Mouse (Mus musculus): ENCODE results near the gene Slc12a3. TPM values are rescaled to one million over a fixed set of nuclear protein-coding genes. Genes with fewer than 3 reads are reported as not detected.
A peak's percentile ranks its signal among the peaks of the same experiment; 100 is the strongest.

Slc12a3 gene
- total RNA-seq (2021), result not detected
- long read RNA-seq, experiment 1, result 0 reads
- long read RNA-seq, experiment 2, result 0 reads

DNA sequence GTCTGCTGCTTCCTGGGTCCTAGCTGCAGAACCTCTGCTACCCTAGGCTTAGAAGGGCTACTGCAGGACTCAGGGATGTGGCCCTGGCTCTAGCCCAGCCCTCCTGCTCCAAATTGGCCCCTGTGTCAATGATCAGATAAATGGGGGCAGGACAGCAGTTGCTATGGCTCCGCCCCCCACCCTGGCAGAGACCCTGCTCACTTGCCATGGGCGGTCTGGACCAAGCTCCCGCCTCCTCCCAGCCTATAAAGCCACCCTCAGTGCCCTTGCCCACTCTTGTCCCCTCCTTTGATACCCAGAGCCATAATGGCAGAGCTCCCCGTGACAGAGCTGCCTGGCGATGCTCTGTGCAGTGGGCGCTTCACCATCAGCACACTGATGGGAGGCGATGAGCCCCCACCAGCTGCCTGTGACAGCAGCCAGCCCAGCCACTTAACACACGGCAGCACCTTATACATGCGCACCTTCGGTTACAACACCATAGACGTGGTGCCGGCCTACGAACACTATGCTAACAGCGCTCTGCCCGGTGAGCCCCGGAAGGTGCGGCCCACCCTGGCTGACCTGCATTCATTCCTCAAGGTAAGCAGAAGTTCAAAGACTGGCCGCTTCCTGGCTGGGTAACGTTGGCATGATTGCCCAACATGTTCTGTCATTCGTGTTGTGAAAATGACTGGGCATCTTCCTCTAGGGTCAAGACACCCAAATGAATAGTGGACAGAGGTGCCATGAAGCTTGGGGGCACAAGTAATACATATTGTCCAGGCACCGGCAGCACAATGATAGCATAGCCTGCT lies at the start of gene Slc12a3:
Slc12a3 (plus strand) TSS at position 270 of the 797 bp plus-strand sequence.
- no peak for DNase-seq

DNA sequence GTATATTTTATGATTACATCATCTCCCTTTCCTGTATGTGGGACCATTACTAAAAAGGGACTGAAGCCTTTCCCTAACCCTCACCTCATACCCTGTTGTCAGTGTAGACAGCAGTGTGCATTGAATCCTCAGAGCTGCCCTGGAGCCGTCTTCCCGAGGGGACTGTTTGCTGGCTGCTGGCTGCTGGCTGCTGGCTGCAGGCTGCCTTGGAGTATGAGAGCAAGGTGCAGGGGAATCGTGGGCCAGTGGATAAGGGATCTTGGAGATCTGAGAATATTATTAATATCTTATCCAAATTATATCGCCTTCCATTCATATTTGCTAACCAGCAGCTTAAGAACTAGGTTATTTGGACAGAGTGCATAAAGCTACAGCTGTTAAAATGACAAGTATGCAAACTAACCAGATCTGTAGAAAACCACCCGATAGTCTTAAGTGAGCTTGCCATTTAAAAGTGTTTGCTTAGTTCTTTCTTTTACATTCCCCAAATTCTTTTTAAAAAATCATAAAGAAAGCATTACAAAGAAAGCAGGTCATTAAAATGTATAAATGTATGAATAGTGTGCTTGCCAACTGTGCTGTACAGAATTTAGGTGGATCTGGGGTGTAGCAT lies 48.9 kb upstream of the Slc12a3 start:
- DNase-seq, result no peak

DNA sequence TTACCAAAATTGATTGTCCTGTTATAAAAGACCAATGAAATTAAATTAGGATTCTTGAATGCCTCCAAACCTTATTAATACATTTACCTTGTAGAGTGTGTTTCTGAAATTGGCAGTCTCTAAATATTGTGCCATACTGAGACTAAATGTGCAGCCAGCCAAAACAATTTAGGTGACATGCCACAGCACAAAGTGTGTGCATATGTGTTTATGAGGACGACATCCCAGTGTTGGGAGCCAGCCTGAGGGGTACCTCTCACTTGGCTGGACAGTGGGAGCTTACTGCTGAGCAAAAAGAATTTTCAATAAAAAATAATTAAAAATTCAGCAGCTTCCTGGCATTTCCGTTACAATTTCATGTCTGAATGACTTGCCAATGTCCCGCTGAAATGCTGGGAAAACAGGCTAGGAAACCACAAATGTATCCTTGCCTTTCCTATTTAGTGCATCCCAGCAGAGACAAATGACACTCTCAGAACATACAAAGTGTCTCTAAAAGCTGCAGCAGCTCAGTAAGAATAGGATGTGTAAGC lies 46.5 kb upstream of the Slc12a3 start:
- DNase-seq, result no peak

DNA sequence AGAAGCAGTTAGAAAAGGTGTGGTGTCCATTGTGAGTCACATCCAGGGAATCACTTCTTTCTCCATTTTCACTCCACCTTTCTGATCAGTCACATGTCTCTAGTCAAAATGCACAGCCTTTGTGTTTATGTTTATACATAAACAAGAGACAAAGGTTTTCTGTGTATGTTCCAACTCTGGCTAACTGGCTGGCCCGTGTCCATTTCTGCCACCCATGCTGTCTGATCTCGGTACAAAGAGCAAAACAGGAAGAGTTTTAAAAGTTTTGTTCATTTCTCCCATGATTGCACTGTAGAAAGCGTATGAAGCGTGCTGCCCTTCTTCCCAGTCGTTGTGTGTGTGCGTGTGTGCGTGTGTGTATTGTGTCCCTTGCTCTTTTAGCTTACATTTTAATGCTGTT lies 44.8 kb upstream of the Slc12a3 start:
- DNase-seq, result no peak

GRCm38 (mm10) chr8:94290606-94291005 lies 38.4 kb upstream of the Slc12a3 start:
- DNase-seq, result peak; percentile 11 to 19

GRCm38 (mm10) chr8:94292072-94292471 lies 36.9 kb upstream of the Slc12a3 start:
- no peak for DNase-seq

- no peak for DNase-seq
These were observed 36.4 kb upstream of the Slc12a3 start for GRCm38 (mm10) chr8:94292626-94293025.

DNA sequence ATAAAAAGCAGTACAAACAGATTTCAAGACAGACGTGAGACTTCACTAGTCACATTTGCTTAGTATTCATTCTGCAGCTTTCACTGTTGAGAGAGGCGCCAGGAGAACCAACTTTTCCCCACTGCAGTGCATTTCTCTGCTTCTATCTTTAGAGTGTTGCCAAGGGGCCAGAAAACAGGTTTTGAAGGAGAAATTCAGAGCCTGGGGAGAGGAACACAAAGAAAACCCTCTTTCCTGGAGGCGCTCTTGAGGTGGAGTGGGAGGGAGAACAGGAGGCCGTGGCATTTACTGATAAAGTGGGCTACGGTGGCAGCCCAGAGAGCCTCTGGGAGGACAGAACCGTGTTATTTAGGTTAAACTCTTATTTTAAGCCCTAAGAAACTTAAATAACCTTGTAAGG lies 33.3 kb upstream of the Slc12a3 start:
- no peak for DNase-seq

- DNase-seq, result no peak
These were observed 32.5 kb upstream of the Slc12a3 start for GRCm38 (mm10) chr8:94296312-94296991.

DNA sequence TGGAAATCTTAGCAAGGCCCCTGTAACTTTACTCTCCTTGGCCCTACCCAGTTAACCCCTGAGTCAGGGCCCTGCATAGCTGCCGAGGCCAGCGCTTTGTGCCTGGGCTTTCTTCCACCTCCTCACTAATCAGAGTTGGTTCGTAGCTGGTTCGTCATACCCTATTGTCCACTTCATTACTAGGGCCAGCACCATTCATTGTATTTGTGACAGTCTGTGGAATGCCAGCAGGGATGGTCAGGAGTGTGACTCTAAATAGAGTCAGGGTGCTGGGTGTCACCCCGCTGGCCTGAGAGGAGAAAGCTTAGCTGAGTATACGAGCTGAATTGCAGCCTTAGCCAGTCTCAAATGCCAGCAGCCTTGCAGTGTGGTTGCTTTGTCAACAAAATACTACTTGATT lies 31.9 kb upstream of the Slc12a3 start:
- DNase-seq, result no peak

- DNase-seq, result no peak
These were observed 28.2 kb upstream of the Slc12a3 start for GRCm38 (mm10) chr8:94300809-94301208.

DNA sequence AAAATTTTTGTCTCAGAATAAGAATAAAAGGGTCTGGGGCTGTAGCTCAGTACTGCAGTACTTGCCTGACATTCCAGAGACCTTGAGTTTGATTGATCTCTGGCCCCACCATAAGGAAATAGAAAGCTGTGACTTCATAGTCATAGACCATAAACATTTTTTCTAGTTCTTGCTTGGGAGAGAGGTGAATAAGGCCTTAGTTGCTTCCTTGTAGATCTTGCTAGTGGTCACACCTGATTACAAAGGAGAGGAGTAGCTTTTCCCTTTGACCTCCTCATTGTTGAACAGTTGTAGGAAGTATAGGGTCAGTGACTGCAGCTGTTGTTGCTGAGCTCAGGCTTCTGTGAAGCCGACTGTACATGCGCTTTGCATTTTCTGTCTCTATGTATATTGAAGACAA lies 24.6 kb upstream of the Slc12a3 start:
- DNase-seq, result no peak

- no peak for DNase-seq
These were observed 21.9 kb upstream of the Slc12a3 start for GRCm38 (mm10) chr8:94306989-94307513.

GRCm38 (mm10) chr8:94307652-94308051 lies 21.3 kb upstream of the Slc12a3 start:
- DNase-seq, result no peak

DNA sequence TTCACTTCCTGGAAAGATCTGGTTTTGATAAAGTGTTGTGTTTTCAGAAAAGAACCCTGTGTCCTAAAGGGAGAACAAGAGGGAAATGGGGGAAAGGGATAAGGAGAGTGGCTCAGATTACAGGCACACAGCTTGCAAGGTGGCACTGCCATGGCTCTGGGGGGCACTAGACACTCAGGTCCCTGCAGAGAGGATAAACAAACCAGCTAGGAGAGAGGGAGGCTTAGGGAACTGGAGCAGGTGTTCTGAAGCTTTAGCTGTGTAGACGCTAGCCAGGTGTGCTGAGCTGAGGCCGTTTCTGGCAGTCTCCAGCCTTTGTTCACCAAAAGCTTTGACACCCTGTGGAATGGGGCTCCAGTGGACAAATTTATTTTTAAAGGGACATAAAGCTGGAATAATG lies 14.9 kb upstream of the Slc12a3 start:
- DNase-seq, result no peak

- DNase-seq, result no peak
These were observed 11.8 kb upstream of the Slc12a3 start for GRCm38 (mm10) chr8:94317249-94317648.

DNA sequence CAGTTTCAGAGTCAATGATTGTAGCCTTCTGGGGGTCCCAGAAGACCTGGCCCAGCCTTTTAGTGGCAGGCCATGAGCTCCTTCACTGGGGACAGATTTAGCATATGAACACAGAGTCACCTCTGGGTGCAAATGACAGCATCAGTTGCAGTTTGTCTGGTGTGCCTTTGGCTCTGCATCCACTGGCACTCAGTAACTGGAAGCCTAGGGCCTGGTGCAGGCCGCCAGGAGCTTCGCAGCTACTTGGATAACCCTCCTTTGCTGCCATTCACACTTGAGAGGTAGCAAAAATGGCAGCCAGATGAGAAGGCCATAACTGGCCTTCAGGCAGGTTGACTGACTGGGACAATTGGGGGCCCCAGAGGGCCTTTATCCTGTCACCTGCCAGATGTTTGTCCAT lies 11.3 kb upstream of the Slc12a3 start:
- DNase-seq, result no peak

DNA sequence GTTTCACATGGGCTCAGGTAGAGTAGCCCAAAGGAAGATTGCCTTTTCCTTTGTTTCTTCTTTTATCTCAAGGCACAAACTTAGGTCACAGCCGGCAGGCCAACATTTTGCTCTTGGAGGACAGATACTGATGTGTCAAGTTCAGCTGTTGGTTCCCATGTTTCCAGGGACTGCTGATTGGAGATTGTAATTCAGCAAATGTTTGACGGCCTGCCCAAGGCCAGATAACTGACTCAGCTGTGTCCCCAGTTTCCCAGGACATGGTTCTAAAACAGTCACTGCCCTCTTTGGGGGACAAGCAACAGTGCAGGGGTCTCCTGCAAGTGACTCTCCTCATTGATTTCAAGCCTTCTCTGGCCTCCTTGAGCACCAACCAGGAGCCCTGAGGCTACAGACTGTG lies 9.0 kb upstream of the Slc12a3 start:
- DNase-seq, result peak; percentile 36 to 50

- DNase-seq, result no peak
These were observed 6.9 kb upstream of the Slc12a3 start for GRCm38 (mm10) chr8:94322083-94322482.

GRCm38 (mm10) chr8:94323041-94323440 lies 6.0 kb upstream of the Slc12a3 start:
- DNase-seq, result no peak

- no peak for DNase-seq
These were observed 4.9 kb upstream of the Slc12a3 start for GRCm38 (mm10) chr8:94324071-94324470.

- DNase-seq, result peak in 1 of 2 experiments; percentile 9
These were observed 3.0 kb upstream of the Slc12a3 start for GRCm38 (mm10) chr8:94326016-94326415.

- peak; percentile 23 to 56 for DNase-seq
These were observed 1.7 kb downstream of the Slc12a3 start for GRCm38 (mm10) chr8:94330733-94331132.

All from adrenal gland, postnatal 36 days (tissue).